Mouse (Mus musculus) cerebellum, adult 9-11 months (tissue): ENCODE results near the gene 4933436I01Rik.

ENCODE experiments used
- DNase-seq: peaks from one replicate; pipeline ENCODE4 v3.0.0; 2022

Gene 4933436I01Rik

DNA sequence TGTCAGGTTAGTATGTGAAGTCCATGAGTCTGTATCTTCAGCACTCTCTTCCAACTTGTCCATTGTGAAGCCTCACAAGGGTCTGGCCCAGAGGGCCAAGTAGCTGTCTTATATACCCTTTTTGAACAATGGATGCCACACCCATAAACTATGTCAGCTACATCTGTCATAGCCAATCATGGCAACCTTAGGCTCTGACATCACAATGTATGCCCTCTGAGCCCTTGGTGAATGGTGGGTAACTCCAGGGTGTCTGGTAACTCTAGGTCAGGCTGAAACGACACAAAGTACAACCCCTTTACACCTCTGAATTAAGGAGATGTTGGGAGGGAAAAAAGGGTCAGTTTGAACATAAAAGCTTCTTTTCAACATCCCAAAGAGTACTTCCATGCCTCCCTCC lies at the start of gene 4933436I01Rik:
Gene 4933436I01Rik (minus strand): TSS at position 101 of the 400 bp plus-strand sequence.
- DNase-seq = no peak

- DNase-seq = peak; percentile 60
These were observed 3.7 kb upstream of the 4933436I01Rik start for GRCm38 (mm10) chrX:67924769-67925470.

GRCm38 (mm10) chrX:67883406-67883805 lies 37.8 kb downstream of the 4933436I01Rik start:
- no peak for DNase-seq
